Mouse (Mus musculus): ENCODE measurements around the gene Zbtb20.

- TF ChIP-seq CTCF (IDR thresholded peaks at IDR 0.05; ENCODE audit: extremely low read depth, insufficient read length, insufficient replicate concordance, low read depth, low read length) = no peak
- no peak for TF ChIP-seq POLR2A (IDR thresholded peaks at IDR 0.05; ENCODE audit: low read depth, low read length)
Measured at GRCm38 (mm10) chr16:43400949-43401348, 525.3 kb downstream of the Zbtb20 start.

Data from small intestine, adult 2 months (tissue).